Mouse (Mus musculus) erythroblast, embryonic 14.5 days (primary cell): Measurements from ENCODE around the gene Mx1. TPM values are rescaled to one million over a fixed set of nuclear protein-coding genes. Genes with fewer than 3 reads are reported as not detected.

Experiments
- H3K27me3 ChIP-seq: 2 replicates; pipeline ENCODE4 v1.6.1; 2012; ENCODE audit warnings: inconsistent platforms; ENCODE audit not compliant: control insufficient read depth
- H3K36me3 ChIP-seq: 2 replicates; pipeline ENCODE4 v1.6.1; 2012; ENCODE audit warnings: mild to moderate bottlenecking, inconsistent platforms; ENCODE audit not compliant: control insufficient read depth
- H3K4me1 ChIP-seq: 2 replicates; pipeline ENCODE4 v1.6.1; 2012; ENCODE audit warnings: inconsistent platforms; ENCODE audit not compliant: control insufficient read depth
- H3K4me3 ChIP-seq: replicated peaks from 2 replicates; pipeline ENCODE3; 2012; ENCODE audit warnings: moderate library complexity, mild to moderate bottlenecking, inconsistent platforms
- H3K9me3 ChIP-seq: 2 replicates; pipeline ENCODE4 v1.6.1; 2012; ENCODE audit warnings: low read length, inconsistent platforms, mixed read lengths; ENCODE audit not compliant: control insufficient read depth
- GATA1 ChIP-seq: IDR thresholded peaks from 2 replicates; pipeline ENCODE4 v1.6.1; 2012; ENCODE audit warnings: low read length, inconsistent platforms, mixed read lengths
- TAL1 ChIP-seq: IDR thresholded peaks from 3 replicates; pipeline ENCODE4 v1.6.1; 2012; ENCODE audit warnings: low read length, inconsistent platforms, mixed read lengths
- polyA plus RNA-seq: library from polyadenylated mRNA; stranded (reverse); fragments of >175 nt; gene quantifications from 2 replicates; pipeline ENCODE4 v1.2.3, GENCODE M21; 2012

Mx1 gene
- polyA plus RNA-seq, result not detected in 2 replicates

DNA sequence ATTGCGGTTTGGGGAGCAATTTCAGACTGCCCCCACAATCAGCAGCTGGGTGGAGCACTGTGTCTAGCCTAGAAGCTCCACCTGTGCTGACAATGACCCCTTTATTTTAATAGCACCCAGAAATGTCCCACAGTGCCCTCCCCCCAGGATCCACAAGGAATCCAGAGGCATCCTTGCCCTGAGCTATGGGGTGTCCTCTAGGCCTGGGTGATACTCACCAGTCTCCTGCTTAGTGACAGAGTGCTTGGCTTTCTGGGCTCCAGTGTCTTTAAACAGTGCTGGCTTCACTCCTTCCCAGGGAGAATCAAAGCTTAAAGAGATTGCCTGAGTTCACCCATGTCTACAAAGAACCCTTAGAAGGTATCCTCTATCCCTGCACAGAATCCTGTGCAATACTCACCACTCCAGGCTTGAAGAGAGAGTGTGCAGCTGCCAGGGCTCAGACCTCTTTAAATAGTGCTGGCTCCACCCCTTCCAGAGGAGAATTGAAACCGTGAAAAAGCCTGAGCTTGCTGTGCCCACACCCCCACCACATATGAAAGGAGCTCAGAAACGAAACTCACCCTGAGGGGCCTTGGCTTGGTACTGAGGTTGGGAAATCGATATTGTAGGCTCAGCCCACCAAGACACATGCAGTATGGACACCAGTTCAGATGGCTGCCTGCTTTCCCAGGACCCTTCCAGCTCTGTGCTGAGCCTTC, at the start of gene Mx1:
Mx1 (minus strand) TSS at position 427 of the 701 bp plus-strand sequence.
- no peak within 1 kb of the TSS for H3K4me3 ChIP-seq
- no peaks in the 10 kb centered on the region for H3K9me3 ChIP-seq
- TF ChIP-seq GATA1 (no peak), TAL1 (no peak)
- no peaks in the 10 kb centered on the region for H3K27me3 ChIP-seq
- H3K36me3 ChIP-seq, result no peaks in the 10 kb centered on the region
- H3K4me1 ChIP-seq, result no peaks in the 10 kb centered on the region

DNA sequence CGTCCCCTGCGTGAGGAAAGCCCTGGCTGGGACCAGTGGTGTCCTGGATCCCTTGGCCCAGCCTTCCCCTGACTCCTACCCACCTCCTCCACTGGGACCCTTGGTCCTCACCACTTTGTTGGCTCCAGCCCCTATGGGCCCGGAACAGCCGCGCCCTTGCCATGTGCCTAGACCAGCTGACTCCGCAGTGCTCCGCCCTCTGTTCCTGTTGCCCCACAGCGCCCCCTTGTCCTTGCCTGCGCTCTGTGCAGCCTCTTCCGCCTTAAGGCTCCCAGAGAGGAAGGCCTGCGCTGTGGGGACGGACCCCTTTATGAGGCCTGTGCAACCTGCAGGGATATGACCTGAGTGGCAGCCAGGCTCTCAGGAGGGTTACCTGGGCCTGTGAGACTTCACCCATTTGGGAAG, 49.6 kb upstream of the Mx1 start:
- H3K36me3 ChIP-seq, result no peaks in the 10 kb centered on the region
- H3K27me3 ChIP-seq, result no peaks in the 10 kb centered on the region
- no peak overlapping the region for H3K4me3 ChIP-seq
- TF ChIP-seq GATA1 (no peak), TAL1 (no peak)
- H3K4me1 ChIP-seq, result no peaks in the 10 kb centered on the region
- no peaks in the 10 kb centered on the region for H3K9me3 ChIP-seq

DNA sequence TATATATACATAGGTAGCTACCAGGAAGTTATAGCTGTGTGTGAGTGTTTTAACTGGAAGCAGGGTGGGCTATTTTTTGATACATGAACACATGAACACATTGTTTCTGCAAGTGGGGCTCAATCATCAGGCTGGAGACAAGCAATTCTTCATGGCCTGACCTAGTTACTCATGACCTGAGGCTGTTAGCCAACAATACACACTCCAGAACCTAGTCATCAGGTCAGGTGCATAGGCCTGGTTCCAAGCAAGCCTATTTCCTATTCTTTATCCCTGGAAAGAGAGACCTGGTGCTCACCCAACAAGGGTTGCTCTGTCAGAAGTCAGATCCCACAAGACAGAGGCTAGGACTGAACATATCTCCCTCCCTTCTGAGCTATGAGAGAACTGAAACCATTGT, 48.8 kb upstream of the Mx1 start:
- Histone ChIP-seq H3K4me3 (no peak overlapping the region), H3K4me1 (no peaks in the 10 kb centered on the region), H3K27me3 (no peaks in the 10 kb centered on the region), H3K9me3 (no peaks in the 10 kb centered on the region), H3K36me3 (no peaks in the 10 kb centered on the region)
- TF ChIP-seq GATA1, result no peak
- TF ChIP-seq TAL1, result no peak

DNA sequence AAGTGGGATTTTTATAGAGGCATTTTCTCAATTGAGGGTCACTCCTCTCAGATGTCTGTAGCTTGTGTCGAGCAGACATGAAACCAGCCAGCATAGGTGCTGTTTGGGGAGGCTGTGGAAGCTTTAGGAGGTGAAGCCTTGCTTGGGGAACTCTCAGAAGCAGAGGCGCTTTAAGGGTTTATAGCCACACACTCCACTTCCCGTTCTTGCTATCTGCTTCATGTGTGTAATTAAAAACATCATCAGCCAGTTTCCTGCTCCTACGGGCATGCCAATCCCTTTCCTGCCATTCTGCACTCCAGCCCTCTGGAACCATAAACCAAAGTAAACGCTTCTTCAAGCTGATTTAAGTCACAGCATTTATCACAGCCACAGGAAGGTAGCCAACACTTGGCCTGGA, 48.1 kb upstream of the Mx1 start:
- H3K4me3 ChIP-seq, result no peak overlapping the region
- H3K27me3 ChIP-seq, result no peaks in the 10 kb centered on the region

DNA sequence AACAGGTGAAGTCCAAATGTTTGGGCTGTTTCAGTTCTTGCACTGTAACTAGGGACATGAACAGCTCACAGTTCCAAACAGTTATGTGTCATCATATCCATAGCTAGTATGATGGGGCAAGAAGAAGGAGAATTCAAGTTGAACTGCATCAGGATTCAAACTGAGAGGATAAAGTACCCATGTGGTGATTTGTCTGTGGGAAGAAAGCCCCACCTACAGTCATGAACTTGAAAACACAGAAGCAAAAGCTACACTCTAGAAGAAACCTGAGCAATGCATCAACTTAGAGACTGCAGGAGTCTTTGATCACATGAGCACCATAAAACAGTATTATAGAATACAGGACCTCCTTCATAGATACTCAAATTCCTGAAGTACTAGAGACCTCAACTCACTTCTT, 45.1 kb upstream of the Mx1 start:
- no peak for TF ChIP-seq GATA1
- TF ChIP-seq TAL1, result no peak
- no peaks in the 10 kb centered on the region for H3K4me1 ChIP-seq
- no peaks in the 10 kb centered on the region for H3K27me3 ChIP-seq

More for the DNA sequence above, 48.1 kb upstream of the Mx1 start:
- TF ChIP-seq GATA1 (no peak), TAL1 (no peak)
- H3K36me3 ChIP-seq, result no peaks in the 10 kb centered on the region
- H3K4me1 ChIP-seq, result no peaks in the 10 kb centered on the region
- H3K9me3 ChIP-seq, result no peaks in the 10 kb centered on the region

DNA sequence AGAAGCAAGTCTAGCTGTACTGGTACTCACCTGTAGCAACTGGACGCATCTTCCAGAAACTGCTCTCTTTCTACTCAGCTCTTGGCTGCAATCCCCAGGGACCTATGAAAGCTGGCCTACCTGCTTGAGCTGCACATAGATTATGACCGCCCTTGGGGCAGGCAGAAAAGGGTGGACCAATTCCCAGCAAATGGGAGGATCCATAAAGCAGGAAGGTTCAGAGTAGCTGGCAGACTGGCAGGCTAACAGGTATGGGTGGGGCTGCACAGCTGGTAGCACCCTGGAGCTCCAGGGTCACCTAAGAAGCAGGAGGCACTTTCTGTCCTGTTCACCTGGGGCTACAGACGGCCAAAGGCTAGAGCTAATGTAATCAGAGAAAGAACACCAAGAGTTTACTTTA, 42.1 kb upstream of the Mx1 start:
- TF ChIP-seq TAL1 (no peak), GATA1 (no peak)
- Histone ChIP-seq H3K27me3 (no peaks in the 10 kb centered on the region), H3K4me1 (no peaks in the 10 kb centered on the region), H3K4me3 (no peak overlapping the region), H3K9me3 (no peaks in the 10 kb centered on the region), H3K36me3 (no peaks in the 10 kb centered on the region)

More for the DNA sequence above, 45.1 kb upstream of the Mx1 start:
- Histone ChIP-seq H3K9me3 (no peaks in the 10 kb centered on the region), H3K4me3 (no peak overlapping the region), H3K36me3 (no peaks in the 10 kb centered on the region)

DNA sequence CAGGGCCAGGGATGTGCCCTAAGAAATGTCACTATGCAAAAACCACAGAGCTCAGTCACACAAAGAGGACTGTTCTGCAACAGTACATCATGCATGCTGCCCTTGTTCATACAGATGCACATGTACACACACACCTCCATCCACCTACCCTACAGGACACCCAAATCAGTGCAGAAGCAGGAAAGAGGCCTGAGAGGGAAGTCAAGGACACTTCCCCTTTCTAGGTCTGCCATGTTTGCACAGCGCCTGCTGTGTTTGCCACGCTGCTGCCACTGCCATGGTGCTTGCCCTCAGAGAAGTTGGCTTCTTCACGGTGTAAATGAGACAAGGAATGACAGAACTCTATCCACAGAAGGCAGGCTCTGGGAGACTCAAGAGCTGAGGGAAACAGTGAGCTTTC, 41.1 kb upstream of the Mx1 start:
- no peaks in the 10 kb centered on the region for H3K27me3 ChIP-seq
- H3K9me3 ChIP-seq, result no peaks in the 10 kb centered on the region
- TF ChIP-seq GATA1 (no peak), TAL1 (no peak)
- H3K4me3 ChIP-seq, result no peak overlapping the region
- no peaks in the 10 kb centered on the region for H3K36me3 ChIP-seq
- H3K4me1 ChIP-seq, result no peaks in the 10 kb centered on the region

DNA sequence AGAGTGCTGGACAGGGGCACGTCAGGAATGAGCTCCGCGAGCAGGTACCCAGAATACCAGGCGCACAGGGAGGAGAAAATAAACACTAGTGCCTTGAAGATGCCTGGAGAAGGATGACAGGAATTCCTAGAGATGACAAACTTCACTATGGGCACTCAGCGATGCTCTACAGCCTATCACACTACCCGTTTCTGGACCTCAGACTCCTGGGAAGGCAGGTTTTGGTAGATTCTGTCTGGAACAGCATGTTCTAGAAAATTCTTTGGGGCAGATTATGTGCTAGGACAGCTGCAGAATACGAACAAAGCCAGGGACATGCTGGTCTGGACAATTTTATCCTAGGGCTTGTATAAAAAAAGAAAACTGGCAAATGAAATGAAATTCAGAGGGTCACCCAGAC, 38.2 kb upstream of the Mx1 start:
- Histone ChIP-seq H3K4me1 (no peaks in the 10 kb centered on the region), H3K27me3 (no peaks in the 10 kb centered on the region), H3K36me3 (no peaks in the 10 kb centered on the region), H3K9me3 (no peaks in the 10 kb centered on the region), H3K4me3 (no peak overlapping the region)
- TF ChIP-seq GATA1 (no peak), TAL1 (no peak)

DNA sequence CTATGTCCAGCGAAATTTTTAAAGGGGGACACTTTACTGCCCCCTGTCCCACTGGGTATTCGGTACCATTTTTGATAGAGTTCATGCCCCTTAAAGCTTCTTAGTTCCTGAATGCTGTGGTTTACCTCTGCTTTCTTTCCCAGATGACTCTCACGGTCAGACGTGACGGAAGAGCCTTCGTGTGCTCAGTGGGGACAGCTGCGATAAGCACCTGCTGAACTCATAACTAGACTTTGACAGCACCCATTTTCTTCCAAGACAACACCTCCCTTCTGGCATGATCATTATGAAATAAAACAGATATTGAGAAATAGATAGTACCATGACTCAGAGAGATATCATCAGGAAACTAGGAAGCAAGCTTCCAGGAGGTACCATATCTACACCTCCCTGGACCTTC, 36.7 kb upstream of the Mx1 start:
- no peak for TF ChIP-seq TAL1
- TF ChIP-seq GATA1, result no peak
- Histone ChIP-seq H3K9me3 (no peaks in the 10 kb centered on the region), H3K36me3 (no peaks in the 10 kb centered on the region), H3K4me3 (no peak overlapping the region), H3K4me1 (no peaks in the 10 kb centered on the region), H3K27me3 (no peaks in the 10 kb centered on the region)

DNA sequence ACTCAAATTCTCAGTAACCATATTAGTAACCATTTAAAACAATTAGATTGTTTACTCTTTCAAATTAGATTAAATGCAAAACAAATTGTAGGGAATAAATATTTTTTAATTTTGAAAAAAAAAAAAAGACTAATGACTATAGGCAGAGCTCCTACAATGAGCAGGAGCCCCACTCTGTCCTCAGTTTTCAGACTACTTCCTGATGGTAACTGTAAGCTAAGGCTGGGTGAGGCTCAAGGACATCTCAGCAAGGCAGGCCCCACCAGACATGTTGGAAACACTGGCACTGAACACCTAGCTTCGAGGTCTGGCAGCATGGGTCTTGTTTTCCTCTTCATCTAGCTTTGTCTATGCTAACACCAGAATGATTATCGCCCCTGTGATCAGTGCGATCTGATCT, 35.4 kb upstream of the Mx1 start:
- no peaks in the 10 kb centered on the region for H3K36me3 ChIP-seq
- no peaks in the 10 kb centered on the region for H3K27me3 ChIP-seq
- no peaks in the 10 kb centered on the region for H3K4me1 ChIP-seq
- no peaks in the 10 kb centered on the region for H3K9me3 ChIP-seq
- no peak for TF ChIP-seq GATA1
- no peak for TF ChIP-seq TAL1
- H3K4me3 ChIP-seq, result no peak overlapping the region
